Mouse (Mus musculus) heart, embryonic 15.5 days (tissue): ENCODE measurements around the gene Mlc1. TPM values are rescaled to one million over a fixed set of nuclear protein-coding genes. Genes with fewer than 3 reads are reported as not detected.

Source experiments
- polyA plus RNA-seq: library from polyadenylated mRNA; unstranded; fragments of >200 nt; fragmentation: Nextera tagmentation; extraction: Ambion mirVana; gene quantifications from 2 replicates; pipeline ENCODE4 v1.2.1, GENCODE M21; 2015

Mlc1 gene
- polyA plus RNA-seq, 1 experiment from 2014 or later = not detected

Other genes starting within 250 kb of the Mlc1 start
- gene Brd1, start 244.8 kb downstream of the Mlc1 start, polyA plus RNA-seq = 10.5 and 11.3 TPM in 2 replicates
- 9.0 and 12.3 TPM in 2 replicates for gene Zbed4, start 227.3 kb downstream of the Mlc1 start, polyA plus RNA-seq
- 8.6 and 11.2 TPM in 2 replicates for gene Alg12, start 159.7 kb downstream of the Mlc1 start, polyA plus RNA-seq
- 47.5 and 62.1 TPM in 2 replicates for gene Creld2, start 159.4 kb downstream of the Mlc1 start, polyA plus RNA-seq
- 61.4 and 71.9 TPM in 2 replicates for gene Pim3, start 116.8 kb downstream of the Mlc1 start, polyA plus RNA-seq
- gene Ttll8, start 24.6 kb downstream of the Mlc1 start, polyA plus RNA-seq = not detected in 2 replicates
- gene Mov10l1, start 3.9 kb upstream of the Mlc1 start, polyA plus RNA-seq = 69.4 and 76.5 TPM in 2 replicates
- gene Panx2, start 80.7 kb upstream of the Mlc1 start, polyA plus RNA-seq = 1.5 and 1.7 TPM in 2 replicates
- gene Trabd, start 96.1 kb upstream of the Mlc1 start, polyA plus RNA-seq = 40.8 and 56.4 TPM in 2 replicates
- 10.1 and 14.1 TPM in 2 replicates for gene Selenoo, start 110.1 kb upstream of the Mlc1 start, polyA plus RNA-seq
- 7.9 and 10.6 TPM in 2 replicates for gene Tubgcp6, start 144.1 kb upstream of the Mlc1 start, polyA plus RNA-seq
- 14.8 and 18.2 TPM in 2 replicates for gene Hdac10, start 149.7 kb upstream of the Mlc1 start, polyA plus RNA-seq
- 16.0 and 19.1 TPM in 2 replicates for gene Mapk12, start 161.7 kb upstream of the Mlc1 start, polyA plus RNA-seq
- gene Mapk11, start 170.6 kb upstream of the Mlc1 start, polyA plus RNA-seq = 3.1 and 4.1 TPM in 2 replicates
- gene Plxnb2, start 201.8 kb upstream of the Mlc1 start, polyA plus RNA-seq = 76.5 and 109 TPM in 2 replicates
- 15.3 and 18.2 TPM in 2 replicates for gene Dennd6b, start 217.5 kb upstream of the Mlc1 start, polyA plus RNA-seq
- gene Ppp6r2, start 232.5 kb upstream of the Mlc1 start, polyA plus RNA-seq = 18.6 and 22.7 TPM in 2 replicates